Mouse (Mus musculus): ENCODE results near the gene Rgs6.

Rgs6 gene

DNA sequence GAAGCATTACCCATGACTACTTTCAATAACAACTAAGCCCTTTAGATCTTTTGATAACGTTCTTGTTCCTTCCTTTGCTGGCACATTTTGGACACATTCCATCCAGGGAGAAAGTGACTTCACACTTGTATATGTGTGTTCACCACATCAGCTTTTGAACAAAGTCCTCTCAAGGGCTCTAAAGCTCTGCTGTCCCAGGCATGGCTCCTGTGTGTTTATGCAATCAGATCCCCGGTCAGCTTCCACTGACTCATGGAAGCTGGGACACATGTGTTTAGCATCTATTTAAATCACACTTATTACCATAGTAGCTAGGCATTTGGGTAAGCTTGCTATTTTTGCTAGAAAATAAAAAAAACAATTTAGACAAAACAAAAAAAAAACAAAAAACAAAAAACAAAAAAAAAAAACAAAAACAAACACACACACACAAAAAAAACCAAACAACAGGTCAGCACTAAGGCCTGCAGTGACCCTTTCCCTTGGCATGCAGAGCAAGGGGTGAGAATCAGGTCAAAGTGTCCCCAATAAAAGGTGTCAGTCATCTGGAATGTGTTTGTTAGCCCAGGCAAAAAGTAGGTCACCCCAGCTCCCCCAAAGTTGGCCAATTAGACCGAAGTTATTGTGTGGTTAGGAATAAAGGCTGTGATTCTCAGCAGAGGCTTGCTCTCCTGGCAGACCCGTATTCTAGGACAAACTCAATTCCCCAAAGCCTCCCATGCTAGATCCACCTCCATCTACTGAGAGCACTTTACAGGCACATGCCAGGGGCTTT lies 267.4 kb downstream of the Rgs6 start:
- DNase-seq (ENCODE audit: low spot score in 2 of 2), result no peak

DNA sequence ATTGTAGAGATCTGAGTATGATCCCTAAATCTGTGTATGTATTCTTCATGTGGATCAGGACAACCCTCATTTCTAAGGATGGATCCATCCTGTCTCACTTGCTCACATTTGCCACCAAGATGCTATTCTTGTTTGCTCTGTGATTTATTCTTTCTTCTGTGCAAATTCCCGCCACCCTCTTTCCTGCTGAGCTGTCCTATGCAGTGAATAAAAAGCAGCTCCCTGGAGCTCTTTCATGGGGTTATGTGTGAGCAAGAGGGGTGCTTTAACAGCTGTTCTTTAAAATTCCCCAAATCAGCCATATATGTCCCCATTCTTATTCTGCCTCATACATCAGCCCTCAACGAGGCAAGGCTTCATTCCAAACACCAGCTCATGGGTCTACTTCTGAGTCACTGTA lies 277.6 kb downstream of the Rgs6 start:
- no peak for DNase-seq (ENCODE audit: low spot score in 2 of 2)

DNA sequence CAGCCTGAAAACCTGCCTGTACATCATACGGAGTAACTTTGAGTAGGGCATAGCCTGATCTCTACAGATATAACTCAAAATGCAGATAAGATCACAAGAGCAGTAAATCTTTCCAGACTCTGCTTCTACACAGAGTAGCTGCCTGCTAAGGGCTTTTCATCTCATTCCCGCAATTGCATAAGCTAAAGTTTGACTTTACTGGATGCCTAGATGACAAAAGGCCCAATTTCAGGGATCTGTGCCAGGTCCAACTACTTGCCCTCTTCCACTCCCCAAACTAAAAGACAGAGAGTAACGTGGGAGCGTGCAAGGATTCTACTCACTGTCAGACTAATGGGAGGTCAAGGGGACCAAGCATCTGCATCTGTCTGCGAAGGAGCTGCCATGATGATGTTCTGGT lies 292.6 kb downstream of the Rgs6 start:
- no peak for DNase-seq (ENCODE audit: low spot score in 2 of 2)

DNA sequence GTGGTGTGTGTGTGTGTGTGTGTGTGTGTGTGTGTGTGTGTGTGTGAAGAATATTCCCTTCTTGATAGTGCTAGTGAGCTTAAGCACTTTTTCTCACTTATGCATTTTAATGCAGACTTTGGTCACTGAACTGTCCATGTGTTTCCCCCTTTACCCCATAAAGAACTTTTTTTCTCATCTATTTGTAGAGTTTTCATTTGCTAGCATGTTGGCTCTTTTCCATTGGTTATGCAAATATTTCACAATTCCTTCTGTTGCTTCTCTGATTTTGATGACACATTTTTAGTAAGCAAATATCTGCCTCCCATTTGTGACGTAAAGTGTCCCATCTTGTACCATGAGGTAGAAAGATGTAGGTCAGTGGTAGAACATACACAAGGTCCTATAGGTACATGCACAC lies 295.0 kb downstream of the Rgs6 start:
- no peak for DNase-seq (ENCODE audit: low spot score in 2 of 2)

DNA sequence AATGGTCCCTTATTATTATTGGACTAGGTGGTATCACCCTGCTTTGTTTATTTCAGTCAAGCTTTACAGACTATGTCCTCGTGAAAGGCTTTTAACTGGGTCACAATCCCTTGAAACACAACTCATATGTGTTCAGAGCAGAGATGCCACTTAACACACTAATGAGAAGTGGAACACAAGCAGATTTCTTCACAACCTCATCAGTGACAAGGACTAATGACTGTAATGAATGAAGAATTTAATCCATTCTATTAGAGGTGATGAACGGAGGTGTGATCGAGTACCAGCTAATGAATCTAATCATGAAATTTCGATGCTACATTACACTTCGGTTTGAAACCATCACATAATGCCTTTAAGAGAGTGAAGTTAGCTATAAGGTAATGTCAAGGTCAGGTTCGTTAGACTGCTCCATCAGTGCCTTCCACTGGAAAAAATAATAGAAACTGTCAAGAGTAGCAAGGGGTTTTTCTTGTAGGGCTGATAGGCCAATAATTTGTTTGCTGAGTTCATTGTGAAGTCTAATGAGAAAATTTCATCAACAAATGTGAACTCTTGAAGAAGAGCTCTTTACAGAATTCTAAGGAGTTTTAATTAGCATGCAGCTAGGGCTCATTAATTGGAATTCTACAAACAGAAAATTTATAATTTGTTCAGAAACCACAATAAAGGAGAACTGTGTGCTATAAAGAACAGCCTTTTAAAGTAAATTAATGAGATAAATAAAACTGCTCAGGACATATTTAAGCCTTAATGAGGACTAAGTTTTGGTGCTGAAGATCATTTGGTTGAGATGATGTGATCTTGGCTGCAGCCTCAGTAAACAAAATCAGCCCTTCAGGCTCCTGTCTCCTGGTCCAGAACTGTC lies 307.1 kb downstream of the Rgs6 start:
- no peak for DNase-seq (ENCODE audit: low spot score in 2 of 2)

DNA sequence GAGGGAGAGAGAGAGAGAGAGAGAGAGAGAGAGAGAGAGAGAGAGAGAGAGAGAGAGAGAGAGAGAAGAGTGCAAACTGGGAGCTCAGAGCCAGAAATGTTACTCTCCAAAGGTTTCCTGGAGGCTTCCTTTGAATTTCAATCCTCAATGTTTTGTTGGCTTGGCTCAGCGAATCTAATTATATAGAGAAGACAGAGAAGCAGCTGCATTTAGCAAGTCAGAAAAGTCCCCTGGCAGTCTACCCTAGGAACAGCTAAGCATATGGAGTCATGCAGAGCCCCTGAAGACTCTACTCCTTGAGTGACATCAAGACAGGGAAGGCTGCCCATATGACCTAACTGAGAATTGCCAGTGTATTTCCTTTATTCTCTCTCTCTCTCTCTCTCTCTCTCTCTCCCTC lies 317.7 kb downstream of the Rgs6 start:
- no peak for DNase-seq (ENCODE audit: low spot score in 2 of 2)

DNA sequence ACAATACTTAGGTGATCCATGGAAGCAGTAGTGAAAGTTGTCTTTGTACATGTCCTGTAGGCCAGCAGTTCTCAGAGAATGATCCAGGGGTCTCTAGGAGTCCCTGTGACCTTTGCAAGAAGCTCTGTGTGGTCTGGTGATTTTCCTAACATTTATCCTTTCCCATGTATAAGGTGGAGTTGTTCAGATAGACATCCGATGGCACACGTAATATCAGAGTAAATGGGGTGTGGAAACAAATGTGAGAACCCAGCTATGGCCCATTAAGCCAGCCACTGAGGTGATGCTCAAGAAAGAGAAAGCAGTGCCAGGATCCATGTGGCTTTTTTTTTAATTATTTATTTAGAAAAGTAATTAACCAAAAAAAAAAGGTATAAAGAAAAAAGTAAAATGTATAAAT lies 322.8 kb downstream of the Rgs6 start:
- DNase-seq (ENCODE audit: low spot score in 2 of 2), result no peak

DNA sequence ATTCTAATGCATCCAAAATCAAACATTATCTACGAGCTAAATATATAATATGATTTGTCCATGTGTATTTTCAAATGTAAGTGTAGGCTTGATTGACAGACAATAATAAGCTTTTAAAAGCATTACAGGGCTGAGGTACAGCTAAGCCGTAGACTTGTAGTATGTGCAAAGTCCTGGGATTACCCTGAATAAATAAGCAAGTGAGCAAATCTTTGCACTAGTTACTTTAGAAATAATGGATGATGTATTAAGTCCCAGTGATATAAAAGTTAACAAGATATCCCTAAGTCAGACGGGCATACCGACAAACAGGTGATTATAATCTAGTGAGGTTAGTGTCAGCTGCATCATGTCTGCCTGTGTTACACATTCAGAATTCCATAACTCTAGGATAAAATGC lies 326.0 kb downstream of the Rgs6 start:
- no peak for DNase-seq (ENCODE audit: low spot score in 2 of 2)

DNA sequence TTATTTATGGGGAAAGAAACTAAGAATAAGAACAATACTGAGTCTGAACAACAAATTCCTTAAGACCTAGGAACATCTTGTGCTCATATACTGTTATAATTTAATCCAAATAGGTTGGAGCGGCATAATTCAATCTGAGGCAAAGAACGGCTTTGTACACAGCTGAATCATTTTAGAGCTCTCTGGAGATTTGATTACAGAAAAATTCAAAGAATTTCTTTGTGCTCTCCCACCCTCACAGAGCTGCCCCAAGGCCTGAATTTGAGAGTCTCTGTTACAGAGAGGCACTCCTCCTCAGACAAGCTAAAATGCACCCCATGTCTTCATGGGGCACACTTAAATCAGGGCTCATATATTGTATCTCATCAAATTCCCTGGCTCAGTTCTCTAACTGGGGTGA lies 332.1 kb downstream of the Rgs6 start:
- DNase-seq (ENCODE audit: low spot score in 2 of 2), result no peak

DNA sequence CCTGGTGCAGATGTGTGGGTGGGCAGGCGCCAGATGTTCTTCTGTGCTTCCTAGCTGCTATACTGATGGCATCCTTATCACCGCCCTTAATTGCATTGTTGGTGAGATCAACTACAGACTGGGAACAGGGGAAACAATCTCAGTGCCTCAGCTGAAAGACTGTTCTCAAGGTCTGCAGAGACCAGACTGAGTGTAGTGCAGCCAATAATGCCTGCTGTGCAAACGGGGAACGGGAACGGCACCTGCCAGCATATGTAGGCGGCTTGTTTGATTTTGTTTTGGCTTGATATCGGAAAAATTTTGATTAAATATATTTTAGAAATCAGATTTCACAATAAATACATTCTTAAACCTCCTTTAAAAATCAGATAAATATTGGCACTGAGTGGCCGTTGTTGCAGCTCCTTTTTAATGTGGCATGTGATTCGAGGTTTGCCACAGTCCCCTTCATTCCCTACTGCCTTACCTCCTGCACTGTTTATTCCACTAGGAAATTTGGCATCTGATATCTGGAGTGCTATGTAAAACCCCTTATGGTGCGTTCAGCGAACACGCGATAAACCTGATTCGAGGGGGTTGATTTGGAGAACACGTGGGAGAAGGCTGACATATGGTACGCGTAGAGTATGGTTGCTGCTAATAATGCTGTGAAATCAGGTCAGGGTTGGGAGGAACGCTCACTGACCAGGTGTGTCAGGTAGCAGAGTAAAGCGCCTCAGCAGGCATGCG lies 333.4 kb downstream of the Rgs6 start:
- DNase-seq (ENCODE audit: low spot score in 2 of 2), result no peak

DNA sequence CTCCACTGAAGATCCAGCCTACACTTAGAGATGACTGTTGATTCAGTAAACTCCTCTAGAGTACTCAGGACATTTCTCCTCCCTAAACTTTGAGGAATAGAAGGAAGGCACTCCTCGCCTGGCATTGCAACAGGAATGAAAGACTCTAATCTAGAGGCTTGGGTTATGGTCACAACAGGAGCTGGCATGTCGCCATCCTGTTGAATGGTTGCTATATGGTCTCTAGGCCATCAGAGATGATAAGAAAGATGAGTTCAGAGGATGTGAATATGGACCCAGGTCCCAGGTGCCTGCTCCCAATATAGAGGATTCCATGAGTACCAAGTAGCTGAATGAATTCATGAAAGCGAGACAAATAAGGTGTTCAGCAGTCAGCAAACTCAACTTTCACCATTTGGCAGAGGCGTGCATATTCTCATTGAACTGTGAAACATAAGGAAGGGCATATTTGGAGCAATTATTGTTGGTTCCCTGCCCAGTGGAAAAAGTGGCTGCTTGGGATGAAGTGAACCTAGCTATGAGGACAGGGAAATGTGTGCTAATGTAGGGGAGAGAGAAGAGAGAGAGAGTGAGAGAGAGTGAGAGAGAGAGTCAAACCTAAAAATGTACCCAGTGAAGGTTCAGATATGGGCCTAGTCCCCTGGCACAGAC lies 334.9 kb downstream of the Rgs6 start:
- no peak for DNase-seq (ENCODE audit: low spot score in 2 of 2)

DNA sequence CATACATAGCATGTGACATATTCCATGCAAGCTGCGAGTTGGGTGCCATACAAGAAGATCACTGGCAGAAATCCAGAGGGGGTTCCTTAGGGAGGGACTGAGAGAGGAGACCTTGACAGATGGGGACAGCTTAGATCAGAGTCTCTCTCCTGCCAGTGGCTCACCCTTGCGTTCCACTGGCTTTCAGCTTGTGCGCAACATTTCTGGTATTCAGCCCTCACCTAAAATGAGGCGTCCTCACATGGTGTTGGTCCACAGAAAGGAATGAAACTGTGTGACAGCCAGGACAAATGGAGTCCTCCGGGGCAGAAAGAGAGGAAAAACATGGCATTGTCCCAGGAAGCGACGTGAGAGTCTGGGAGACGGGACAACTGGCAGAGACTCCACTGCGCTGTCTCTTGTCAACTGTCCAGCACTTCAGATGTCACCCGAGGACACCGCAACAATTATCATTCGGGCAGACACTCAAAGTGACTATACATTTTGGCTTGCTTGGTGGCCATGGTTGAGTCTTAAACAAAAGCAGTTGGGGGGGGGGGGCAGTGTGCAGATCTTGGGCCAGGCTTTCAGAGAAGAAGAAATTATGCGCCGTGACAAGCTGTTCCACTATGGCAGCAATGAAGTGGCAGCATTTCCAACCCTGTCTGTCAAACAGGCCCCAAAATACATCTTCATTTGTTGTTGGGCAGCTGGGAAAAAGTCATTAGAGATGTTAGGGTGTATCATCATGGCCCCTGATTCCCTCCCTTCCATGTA lies 344.8 kb downstream of the Rgs6 start:
- DNase-seq (ENCODE audit: low spot score in 2 of 2), result no peak

DNA sequence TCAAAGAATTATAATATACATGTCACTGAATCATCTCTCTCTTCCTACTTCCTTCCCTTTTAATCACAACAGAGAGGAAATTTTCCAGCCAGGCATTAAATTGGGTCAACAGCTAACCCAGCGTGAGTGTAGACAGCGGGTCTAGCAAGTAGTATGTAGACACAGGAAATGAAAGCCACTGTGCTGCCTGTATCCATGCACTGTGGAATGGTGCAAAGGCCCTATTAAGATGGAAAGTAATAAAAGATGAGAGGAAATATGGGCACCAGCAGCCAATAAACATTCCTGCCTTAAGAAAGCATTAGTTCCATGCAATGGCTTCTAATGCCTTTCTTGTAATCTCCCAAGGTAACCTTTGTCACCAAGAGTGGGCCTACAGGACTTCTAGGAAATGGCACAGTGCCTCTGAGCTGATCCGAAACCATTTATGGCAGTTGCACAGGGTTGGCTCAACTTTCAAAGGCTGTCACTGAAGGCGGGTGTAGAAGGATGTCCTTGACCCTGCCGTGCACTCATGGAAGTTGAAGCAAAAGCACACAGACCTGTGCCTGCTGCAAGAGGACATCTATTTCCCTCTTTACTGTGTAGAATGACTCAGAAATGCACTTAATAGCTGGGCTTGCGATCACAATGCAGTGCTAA lies 347.1 kb downstream of the Rgs6 start:
- no peak for DNase-seq (ENCODE audit: low spot score in 2 of 2)

DNA sequence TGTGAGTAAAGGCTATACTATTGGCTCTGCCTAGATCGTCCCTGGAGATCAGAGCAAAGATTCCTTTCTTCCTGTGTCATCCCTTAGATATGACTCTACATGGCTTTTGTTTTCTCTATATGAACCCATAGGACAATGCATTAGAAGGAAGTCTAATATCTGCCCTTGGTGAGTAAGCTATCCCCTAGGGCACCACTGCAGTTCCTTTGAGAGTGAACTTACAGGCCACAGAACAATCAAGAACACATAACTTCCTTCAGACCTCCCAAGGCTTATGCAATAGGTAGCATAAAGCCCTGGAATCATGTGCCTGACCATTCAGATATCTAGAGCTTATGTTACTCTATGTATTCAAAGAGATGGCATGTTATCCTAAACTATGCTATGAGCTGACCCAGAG lies 347.7 kb downstream of the Rgs6 start:
- no peak for DNase-seq (ENCODE audit: low spot score in 2 of 2)

DNA sequence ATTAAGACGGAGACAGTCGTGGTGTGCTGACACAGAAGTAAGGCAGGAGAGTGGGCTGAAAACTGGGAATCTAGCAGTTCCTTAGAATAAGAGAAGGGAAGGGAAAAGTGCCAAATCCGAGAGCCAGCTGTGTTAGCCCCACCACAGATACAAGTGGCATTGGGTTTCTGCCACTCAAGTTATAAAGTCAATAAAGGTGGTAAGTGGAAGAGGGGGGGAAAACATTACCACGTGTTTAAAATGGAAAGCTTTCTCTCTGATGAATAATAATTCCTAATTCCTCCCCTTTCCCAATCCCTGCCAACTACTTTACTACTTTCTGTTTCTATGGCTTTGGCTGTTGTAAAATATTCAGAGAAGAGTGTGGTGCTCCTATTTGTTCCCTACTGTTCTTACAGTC lies 352.4 kb downstream of the Rgs6 start:
- no peak for DNase-seq (ENCODE audit: low spot score in 2 of 2)

DNA sequence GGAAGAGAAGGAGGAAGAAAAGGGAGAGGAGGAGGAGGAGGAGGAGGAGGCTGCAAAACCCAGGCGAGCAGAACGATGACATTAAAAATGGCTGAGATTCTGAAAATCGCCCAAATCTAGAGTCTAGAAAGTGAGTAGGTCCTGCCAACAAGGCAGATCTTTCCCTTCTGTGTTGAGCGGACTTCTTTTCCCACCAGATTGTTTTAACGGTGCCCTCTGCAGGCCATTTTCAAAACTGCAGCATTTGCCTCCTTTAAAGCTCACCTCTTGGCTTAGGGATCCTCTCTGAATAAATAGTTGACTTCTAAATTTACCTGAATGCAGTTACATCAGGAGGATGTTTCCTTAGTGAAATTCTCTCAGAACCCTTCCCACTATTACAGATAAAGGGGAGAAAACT lies 358.4 kb downstream of the Rgs6 start:
- DNase-seq (ENCODE audit: low spot score in 2 of 2), result peak; percentile 34 to 76

DNA sequence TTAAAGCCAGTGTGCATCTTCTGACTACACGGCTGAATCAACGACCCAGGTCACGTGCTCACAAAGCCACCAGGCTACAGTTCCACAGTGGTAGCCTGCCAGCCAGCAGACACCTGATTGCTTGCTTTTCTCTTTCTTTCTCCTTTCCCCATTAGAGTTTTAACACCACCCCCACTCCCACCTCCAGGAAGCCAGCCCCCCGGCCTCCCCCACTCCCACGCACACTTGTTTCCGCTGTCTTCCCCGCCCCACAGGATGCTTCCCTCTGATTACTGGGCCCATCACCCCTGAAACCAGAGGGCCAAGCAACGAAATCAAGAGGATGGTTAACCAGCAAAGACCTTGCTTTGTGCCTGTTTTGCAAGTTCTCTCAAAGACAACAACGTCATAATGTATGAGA lies 373.0 kb downstream of the Rgs6 start:
- DNase-seq (ENCODE audit: low spot score in 2 of 2), result no peak

DNA sequence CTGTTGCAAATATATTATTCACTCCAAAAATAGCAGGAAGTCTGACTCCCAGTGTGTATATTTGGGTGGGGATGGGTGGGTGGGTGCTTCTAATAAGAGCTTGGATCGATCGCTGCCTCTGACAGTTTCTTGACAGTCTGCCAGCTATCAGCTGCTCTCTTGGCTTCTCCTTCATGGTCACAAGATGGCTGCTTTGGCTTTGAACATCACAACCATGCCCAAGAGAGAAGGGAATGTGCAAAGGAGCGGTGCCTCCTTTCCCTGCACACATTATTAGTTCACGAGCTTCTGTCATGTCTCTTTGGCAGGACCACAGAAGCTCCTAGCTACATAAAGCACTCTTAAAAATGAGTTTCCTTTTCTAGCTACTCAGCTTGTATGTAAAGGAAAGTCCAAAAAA lies 373.8 kb downstream of the Rgs6 start:
- no peak for DNase-seq (ENCODE audit: low spot score in 2 of 2)

DNA sequence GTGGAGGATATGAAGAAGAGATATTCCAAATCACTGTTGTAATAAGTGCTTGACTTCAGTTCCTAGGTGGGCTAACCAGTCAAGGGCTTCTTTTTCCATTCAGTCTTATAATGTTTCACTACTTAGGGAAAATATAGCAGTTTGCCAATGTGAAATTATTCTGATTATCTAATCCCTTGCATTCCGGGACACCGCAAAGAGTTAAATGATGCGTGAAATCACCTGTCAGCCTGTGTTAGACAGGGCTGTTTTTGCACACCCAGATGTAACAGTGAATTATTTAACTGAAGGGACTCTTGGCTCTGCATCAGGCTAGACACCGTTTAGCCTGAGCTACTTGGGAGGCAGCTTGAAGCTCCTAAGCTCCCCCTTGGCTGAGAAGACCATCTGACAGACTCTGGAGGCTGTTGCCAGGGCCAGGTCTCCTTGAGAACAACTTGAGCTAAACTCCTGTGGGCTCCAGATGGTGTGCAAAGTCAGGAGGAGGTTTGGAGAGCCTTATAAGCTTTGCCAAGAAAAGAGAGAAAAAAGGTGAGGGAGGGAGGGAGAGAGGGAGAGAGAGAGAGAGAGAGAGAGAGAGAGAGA lies 382.5 kb downstream of the Rgs6 start:
- no peak for DNase-seq (ENCODE audit: low spot score in 2 of 2)

DNA sequence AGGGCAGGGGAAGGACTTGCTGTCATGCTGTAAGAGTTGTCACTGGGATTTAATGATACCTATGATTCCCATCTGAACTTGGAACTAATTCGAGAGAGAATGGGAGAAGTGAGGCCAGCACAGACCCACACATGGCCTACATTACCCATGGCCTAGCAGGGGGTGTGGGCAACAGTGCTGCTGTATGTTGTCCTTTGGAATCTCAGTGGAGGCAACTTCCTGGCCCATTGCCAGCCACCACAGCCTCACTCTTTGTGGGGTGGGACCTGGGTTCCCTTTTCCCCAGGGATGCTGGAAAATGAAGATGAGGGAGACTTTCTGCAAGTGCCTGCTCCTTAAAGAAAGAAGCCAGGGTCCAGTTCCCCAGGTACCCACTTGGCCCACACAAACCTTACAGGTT lies 383.1 kb downstream of the Rgs6 start:
- DNase-seq (ENCODE audit: low spot score in 2 of 2), result no peak
